Mouse (Mus musculus): ENCODE measurements around the gene Rnf220.

- TF ChIP-seq CTCF (IDR thresholded peaks at IDR 0.05; ENCODE audit: low read depth) (no peak), EP300 (IDR thresholded peaks at IDR 0.05; ENCODE audit: low read depth) (no peak)
These were observed 51.2 kb downstream of the Rnf220 start for GRCm38 (mm10) chr4:117445516-117446207.

Data from liver, postnatal 0 days (tissue).